Mouse (Mus musculus): ENCODE measurements around the gene Serinc4.
A peak's percentile ranks its signal among the peaks of the same experiment; 100 is the strongest.

Serinc4 gene

DNA sequence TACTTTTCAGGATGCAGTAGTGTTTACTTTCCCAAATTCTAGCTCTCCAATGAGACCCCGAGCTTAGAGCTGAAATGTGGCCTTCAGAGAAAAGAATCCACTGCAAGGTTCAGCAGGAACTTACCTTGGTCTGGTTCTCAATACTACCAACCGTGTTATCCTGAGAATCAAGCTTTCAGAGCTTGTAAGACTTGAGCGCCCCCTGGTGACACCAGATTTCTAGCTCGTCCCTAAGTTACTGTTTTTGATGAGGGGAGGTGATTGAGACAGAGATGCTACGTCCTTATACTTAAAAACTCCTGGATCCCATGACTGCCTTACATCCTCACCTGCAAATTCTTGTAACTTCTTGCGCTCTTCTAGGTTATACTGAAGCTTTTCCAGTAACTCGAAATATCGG is 60.0 kb downstream of the Serinc4 start:
- DNase-seq (ENCODE audit: low spot score in 2 of 2): peak; percentile 89 to 91

Measured in frontal cortex, postnatal 36 days (tissue).